Mouse (Mus musculus) lung, embryonic 14.5 days (tissue): ENCODE results near the gene Mettl15. TPM values are rescaled to one million over a fixed set of nuclear protein-coding genes. Genes with fewer than 3 reads are reported as not detected.

Experiments used
- ATAC-seq: fragments of 200-750 bp; cut with Nextera tagmentation; 2 replicates; pipeline ENCODE4 v1.8.0; 2017; ENCODE audit warnings: mild to moderate bottlenecking, moderate TSS enrichment, moderate library complexity; ENCODE audit not compliant: insufficient read depth
- DNase-seq: peaks from one replicate; pipeline ENCODE4 v3.0.0-alpha.2; 2015
- H3K27ac ChIP-seq: fragments of 300-500 bp; sonication (generic); 2 replicates; pipeline ENCODE4 v1.5.1; 2014; ENCODE audit warnings: low read depth, mild to moderate bottlenecking, moderate library complexity
- H3K27me3 ChIP-seq: fragments of 300-500 bp; sonication (generic); 2 replicates; pipeline ENCODE4 v1.6.1; 2014; ENCODE audit warnings: low read length, control low read depth; ENCODE audit not compliant: insufficient read depth
- H3K36me3 ChIP-seq: fragments of 300-500 bp; sonication (generic); 2 replicates; pipeline ENCODE4 v1.6.1; 2014; ENCODE audit warnings: control low read depth; ENCODE audit not compliant: insufficient read depth
- H3K4me1 ChIP-seq: fragments of 300-500 bp; sonication (generic); 2 replicates; pipeline ENCODE4 v1.6.1; 2014; ENCODE audit warnings: antibody characterized with exemption, control low read depth; ENCODE audit not compliant: insufficient read depth
- H3K4me2 ChIP-seq: fragments of 300-500 bp; sonication (generic); 2 replicates; pipeline ENCODE4 v1.6.1; 2014; ENCODE audit warnings: mild to moderate bottlenecking
- H3K4me3 ChIP-seq: fragments of 300-500 bp; sonication (generic); 2 replicates; pipeline ENCODE4 v1.5.1; 2014; ENCODE audit warnings: low read depth, low read length
- H3K9ac ChIP-seq: fragments of 300-500 bp; sonication (generic); 2 replicates; pipeline ENCODE4 v1.6.1; 2014
- H3K9me3 ChIP-seq: fragments of 300-500 bp; sonication (generic); 2 replicates; pipeline ENCODE4 v1.6.1; 2016; ENCODE audit warnings: low read depth, low read length, control low read depth
- CTCF ChIP-seq: IDR thresholded peaks from 2 replicates; pipeline ENCODE4 v1.5.1; 2016; ENCODE audit warnings: antibody characterized with exemption, low read depth
- WGBS: fragments of 180-500 bp; shearing (Covaris S2); extraction: QIAGEN DNeasy Blood & Tissue Kit; methylation state at CpG from one replicate; pipeline ENCODE4 v1.1.7; 2014; 5-methylcytosine and 5-hydroxymethylcytosine counted together
- microRNA-seq: library from miRNA; unstranded; fragments of <30 nt; microRNA quantifications from one replicate; pipeline ENCODE4, GENCODE M21; 2016; ENCODE audit warnings: borderline number of aligned reads
- polyA plus RNA-seq: library from polyadenylated mRNA; unstranded; fragments of >200 nt; fragmentation: Nextera tagmentation; extraction: Ambion mirVana; gene quantifications from 2 replicates; pipeline ENCODE4 v1.2.1, GENCODE M21; 2014

The Mettl15 gene
- polyA plus RNA-seq, 1 experiment from 2014 or later: 15.2 TPM

- Histone ChIP-seq H3K27me3 (no peaks in the 10 kb centered on the region), H3K36me3 (no peaks in the 10 kb centered on the region), H3K9ac (no peak overlapping the region), H3K4me3 (no peak overlapping the region), H3K4me1 (no peaks in the 10 kb centered on the region), H3K9me3 (no peaks in the 10 kb centered on the region), H3K27ac (no peak overlapping the region), H3K4me2 (no peak overlapping the region)
- TF ChIP-seq CTCF: no peak
- no peak for DNase-seq
- no peak for ATAC-seq
- 83% methylated on average over 3 of the region's 3 CpGs for WGBS
These were observed 149.8 kb downstream of the Mettl15 start for GRCm38 (mm10) chr2:109130718-109131117.

GRCm38 (mm10) chr2:109129921-109130320, 150.6 kb downstream of the Mettl15 start:
- no peak overlapping the region for H3K4me3 ChIP-seq
- H3K27ac ChIP-seq: no peak overlapping the region
- no peak overlapping the region for H3K4me2 ChIP-seq
- no peaks in the 10 kb centered on the region for H3K9me3 ChIP-seq
- TF ChIP-seq CTCF: no peak
- H3K27me3 ChIP-seq: no peaks in the 10 kb centered on the region
- H3K9ac ChIP-seq: no peak overlapping the region
- no peaks in the 10 kb centered on the region for H3K4me1 ChIP-seq
- WGBS: 87% methylated on average over 3 of the region's 3 CpGs
- no peak for DNase-seq
- no peak for ATAC-seq
- H3K36me3 ChIP-seq: no peaks in the 10 kb centered on the region

- no peaks in the 10 kb centered on the region for H3K9me3 ChIP-seq
- no peak overlapping the region for H3K4me2 ChIP-seq
- no peak overlapping the region for H3K27ac ChIP-seq
- TF ChIP-seq CTCF: no peak
- DNase-seq (no peak), ATAC-seq (no peak)
- H3K36me3 ChIP-seq: no peaks in the 10 kb centered on the region
- no peak overlapping the region for H3K9ac ChIP-seq
- 58% methylated on average over 3 of the region's 3 CpGs for WGBS
- no peaks in the 10 kb centered on the region for H3K27me3 ChIP-seq
- no peaks in the 10 kb centered on the region for H3K4me1 ChIP-seq
- no peak overlapping the region for H3K4me3 ChIP-seq
These were observed 174.6 kb downstream of the Mettl15 start for GRCm38 (mm10) chr2:109105773-109106484.

- Histone ChIP-seq H3K27ac (no peak overlapping the region), H3K9me3 (no peaks in the 10 kb centered on the region), H3K4me3 (no peak overlapping the region), H3K4me2 (no peak overlapping the region), H3K27me3 (no peaks in the 10 kb centered on the region), H3K4me1 (no peaks in the 10 kb centered on the region), H3K9ac (no peak overlapping the region), H3K36me3 (no peaks in the 10 kb centered on the region)
- DNase-seq: no peak
- no peak for ATAC-seq
- no peak for TF ChIP-seq CTCF
- 64% methylated on average over 2 of the region's 2 CpGs for whole genome bisulfite sequencing
These were observed 230.9 kb downstream of the Mettl15 start for GRCm38 (mm10) chr2:109049686-109050085.

Small RNAs within 50 kb of the gene (microRNA-seq; reads per million reads assigned to microRNA genes)
- not detected for gene Gm24115

Other genes with a start within 250 kb of the Mettl15 start
- 25.9 and 28.7 TPM in 2 replicates for gene Kif18a, start within 50 bp of the Mettl15 start, polyA plus RNA-seq